Mouse (Mus musculus) liver, embryonic 14.5 days (tissue): ENCODE measurements around the gene Bri3. TPM values are rescaled to one million over a fixed set of nuclear protein-coding genes. Genes with fewer than 3 reads are reported as not detected.

Experiments
- ATAC-seq: fragments of 200-750 bp; cut with Nextera tagmentation; 2 replicates; pipeline ENCODE4 v1.8.0; 2017; ENCODE audit warnings: moderate number of reproducible peaks, mild to moderate bottlenecking, moderate library complexity; ENCODE audit not compliant: insufficient read depth
- DNase-seq, 3 experiments: peaks; one replicate each; pipeline ENCODE4 v3.0.0-alpha.2; 2012 to 2013; ENCODE audit warnings: low read depth in 3 of 3, low spot score in 3 of 3
- H3K27ac ChIP-seq: fragments of 300-500 bp; sonication (generic); 2 replicates; pipeline ENCODE4 v1.5.1; 2014; ENCODE audit warnings: moderate library complexity, mild to moderate bottlenecking, control low read depth, inconsistent platforms
- H3K27me3 ChIP-seq: fragments of 300-500 bp; sonication (generic); 2 replicates; pipeline ENCODE4 v1.6.1; 2014; ENCODE audit warnings: mild to moderate bottlenecking, low read length, moderate library complexity; ENCODE audit not compliant: control insufficient read depth, insufficient read depth
- H3K36me3 ChIP-seq: fragments of 300-500 bp; sonication (generic); replicated peaks from 2 replicates; pipeline ENCODE4 v1.6.1; 2014; ENCODE audit warnings: low read depth; ENCODE audit not compliant: control insufficient read depth, insufficient read depth
- H3K4me1 ChIP-seq, 2 experiments: fragments of 200-500 bp in 1 of 2; fragments of 300-500 bp in 1 of 2; sonication (generic) in 1 of 2; replicated peaks; 2 replicates each; pipeline ENCODE4 v1.6.1; 2012 to 2014; ENCODE audit warnings: antibody characterized with exemption in 1 of 2, inconsistent platforms in 1 of 2, low read length in 1 of 2; ENCODE audit not compliant: control insufficient read depth in 2 of 2, insufficient read depth in 2 of 2
- H3K4me2 ChIP-seq: fragments of 300-500 bp; sonication (generic); 2 replicates; pipeline ENCODE4 v1.6.1; 2014; ENCODE audit warnings: low read depth, mild to moderate bottlenecking, control low read depth, moderate library complexity
- H3K4me3 ChIP-seq, 2 experiments: fragments of 200-500 bp in 1 of 2; fragments of 300-500 bp in 1 of 2; sonication (generic) in 1 of 2; 2 replicates each; pipeline ENCODE4 v1.5.1; 2012 to 2014; ENCODE audit warnings: low read depth in 2 of 2, low read length in 2 of 2, mild to moderate bottlenecking in 2 of 2, control low read depth in 1 of 2, inconsistent platforms in 1 of 2, moderate library complexity in 1 of 2; ENCODE audit not compliant: insufficient read depth in 1 of 2
- H3K9ac ChIP-seq: fragments of 300-500 bp; sonication (generic); replicated peaks from 2 replicates; pipeline ENCODE4 v1.6.1; 2014; ENCODE audit warnings: mild to moderate bottlenecking, control low read depth, moderate library complexity
- H3K9me3 ChIP-seq: fragments of 300-500 bp; sonication (generic); 2 replicates; pipeline ENCODE4 v1.6.1; 2016; ENCODE audit warnings: low read length, mixed read lengths; ENCODE audit not compliant: control insufficient read depth
- CTCF ChIP-seq: IDR thresholded peaks from 2 replicates; pipeline ENCODE4 v1.5.1; 2016; ENCODE audit warnings: antibody characterized with exemption, low read depth, control low read depth
- EP300 ChIP-seq: IDR thresholded peaks from 2 replicates; pipeline ENCODE4 v1.6.1; 2016; ENCODE audit warnings: antibody characterized with exemption, low read depth
- WGBS: fragments of 180-500 bp; shearing (Covaris S2); extraction: QIAGEN DNeasy Blood & Tissue Kit; methylation state at CpG from one replicate; pipeline ENCODE4 v1.1.7; 2014; ENCODE audit not compliant: insufficient replicate concordance; 5-methylcytosine and 5-hydroxymethylcytosine counted together
- polyA plus RNA-seq, 2 experiments: library from polyadenylated mRNA; depleted of rRNA in 1 of 2; stranded (reverse) in 1 of 2; unstranded in 1 of 2; fragments of >200 nt; fragmentation: Nextera tagmentation in 1 of 2; extraction: Ambion mirVana in 1 of 2; gene quantifications; 2 replicates each; pipeline versions ENCODE4 v1.2.1 to v1.2.3; 2012 to 2014

Bri3 gene
- polyA plus RNA-seq, 2 experiments: 12.1 to 15.9 TPM

- Histone ChIP-seq H3K4me3 (peak within 1 kb of the TSS; percentile 60 to 72), H3K27ac (no peak within 1 kb of the TSS), H3K27me3 (no peaks in the 10 kb centered on the region), H3K9me3 (no peaks in the 10 kb centered on the region), H3K9ac (peak within 1 kb of the TSS; percentile 64), H3K4me1 (peaks cover 0 to 9% of the 10 kb centered on the region in 2 experiments; a peak in 2 of 4 replicates), H3K36me3 (no peaks in the 10 kb centered on the region), H3K4me2 (peak within 1 kb of the TSS; percentile 78)
- ATAC-seq: peak; percentile 97
- DNase-seq: peak; percentile 84 to 88 (median 85)
- WGBS: under 1% methylated on average over 37 of the region's 37 CpGs
- TF ChIP-seq EP300 (no peak), CTCF (peak; percentile 38; the same call in 1 of the 2 replicates)
Measured at GRCm38 (mm10) chr5:144223503-144223862, 20.8 kb upstream of the Bri3 start, which contains the start of gene Tecpr1. Tecpr1 (minus strand) TSS chr5:144223615.

- H3K36me3 ChIP-seq: no peaks in the 10 kb centered on the region
- H3K9ac ChIP-seq: peak overlapping the region; percentile 64
- peak overlapping the region; percentile 78 for H3K4me2 ChIP-seq
- no peaks in the 10 kb centered on the region for H3K9me3 ChIP-seq
- no peaks in the 10 kb centered on the region for H3K27me3 ChIP-seq
- TF ChIP-seq CTCF (no peak), EP300 (no peak)
- H3K4me3 ChIP-seq: peak overlapping the region; percentile 60 to 62
- 23% methylated on average over 18 of the region's 18 CpGs for WGBS
- DNase-seq (no peak), ATAC-seq (peak; percentile 29; the same call in 1 of the 2 replicates)
- no peak overlapping the region for H3K27ac ChIP-seq
- H3K4me1 ChIP-seq: peaks cover 0 to 9% of the 10 kb centered on the region in 2 experiments; a peak in 2 of 4 replicates
Measured at GRCm38 (mm10) chr5:144223899-144224816, 20.1 kb upstream of the Bri3 start.

- Histone ChIP-seq H3K9me3 (no peaks in the 10 kb centered on the region), H3K27ac (no peak overlapping the region), H3K27me3 (no peaks in the 10 kb centered on the region), H3K9ac (no peak overlapping the region), H3K36me3 (no peaks in the 10 kb centered on the region), H3K4me2 (no peak overlapping the region), H3K4me3 (no peak overlapping the region), H3K4me1 (peaks cover 0 to 9% of the 10 kb centered on the region in 2 experiments; a peak in 2 of 4 replicates)
- ATAC-seq (no peak), DNase-seq (no peak)
- TF ChIP-seq CTCF: no peak
- TF ChIP-seq EP300: no peak
- WGBS: 25% methylated on average over 11 of the region's 11 CpGs
Measured at GRCm38 (mm10) chr5:144226220-144226619, 18.0 kb upstream of the Bri3 start.

- no peaks in the 10 kb centered on the region for H3K27me3 ChIP-seq
- ATAC-seq: no peak
- DNase-seq: no peak
Measured at GRCm38 (mm10) chr5:144230216-144230615, 14.0 kb upstream of the Bri3 start.

GRCm38 (mm10) chr5:144231410-144231809, 12.8 kb upstream of the Bri3 start:
- no peak overlapping the region for H3K4me3 ChIP-seq
- no peaks in the 10 kb centered on the region for H3K9me3 ChIP-seq
- H3K27ac ChIP-seq: no peak overlapping the region
- WGBS: 6% methylated on average over 1 of the region's 1 CpGs
- no peaks in the 10 kb centered on the region for H3K27me3 ChIP-seq
- DNase-seq (no peak), ATAC-seq (no peak)
- no peak for TF ChIP-seq EP300
- TF ChIP-seq CTCF: peak; percentile 39; the same call in 1 of the 2 replicates
- H3K36me3 ChIP-seq: no peaks in the 10 kb centered on the region
- no peak overlapping the region for H3K9ac ChIP-seq
- peaks cover 0 to 4% of the 10 kb centered on the region in 2 experiments; a peak in 2 of 4 replicates for H3K4me1 ChIP-seq
- H3K4me2 ChIP-seq: no peak overlapping the region

More at GRCm38 (mm10) chr5:144230216-144230615, 14.0 kb upstream of the Bri3 start:
- H3K9me3 ChIP-seq: no peaks in the 10 kb centered on the region
- peaks cover 0 to 4% of the 10 kb centered on the region in 2 experiments; a peak in 2 of 4 replicates for H3K4me1 ChIP-seq
- no peaks in the 10 kb centered on the region for H3K36me3 ChIP-seq
- no peak overlapping the region for H3K9ac ChIP-seq
- no peak overlapping the region for H3K4me3 ChIP-seq
- no peak overlapping the region for H3K27ac ChIP-seq
- 62% methylated on average over 7 of the region's 7 CpGs for WGBS
- no peak overlapping the region for H3K4me2 ChIP-seq
- TF ChIP-seq EP300 (no peak), CTCF (no peak)
